Mouse (Mus musculus): Measurements from ENCODE around the gene Gng7.

The Gng7 gene

GRCm38 (mm10) chr10:80946684-80947437 lies 67.9 kb downstream of the Gng7 start:
- DNase-seq (ENCODE audit: low read depth) = no peak

GRCm38 (mm10) chr10:80944231-80944630 lies 70.5 kb downstream of the Gng7 start:
- no peak for DNase-seq (ENCODE audit: low read depth)

GRCm38 (mm10) chr10:80943701-80944100 lies 71.0 kb downstream of the Gng7 start:
- DNase-seq (ENCODE audit: low read depth) = peak; percentile 72

- DNase-seq (ENCODE audit: low read depth) = no peak
Observed at GRCm38 (mm10) chr10:80942919-80943318, 71.8 kb downstream of the Gng7 start.

GRCm38 (mm10) chr10:80940988-80941347 lies 73.8 kb downstream of the Gng7 start:
- no peak for DNase-seq (ENCODE audit: low read depth)

- peak; percentile 87 for DNase-seq (ENCODE audit: low read depth)
Observed at GRCm38 (mm10) chr10:80940320-80940987, 74.3 kb downstream of the Gng7 start.

- DNase-seq (ENCODE audit: low read depth) = peak; percentile 88
Observed at GRCm38 (mm10) chr10:80939671-80940070, 75.1 kb downstream of the Gng7 start.

GRCm38 (mm10) chr10:80938831-80939550 lies 75.8 kb downstream of the Gng7 start:
- DNase-seq (ENCODE audit: low read depth) = peak; percentile 61

- DNase-seq (ENCODE audit: low read depth) = peak; percentile 41
Observed at GRCm38 (mm10) chr10:80937646-80938045, 77.1 kb downstream of the Gng7 start.

- no peak for DNase-seq (ENCODE audit: low read depth)
Observed at GRCm38 (mm10) chr10:80936810-80937164, 78.0 kb downstream of the Gng7 start.

- DNase-seq (ENCODE audit: low read depth) = peak; percentile 94
Observed at GRCm38 (mm10) chr10:80936135-80936809, 78.5 kb downstream of the Gng7 start.

- DNase-seq (ENCODE audit: low read depth) = no peak
Observed at GRCm38 (mm10) chr10:80935698-80936097, 79.0 kb downstream of the Gng7 start.

GRCm38 (mm10) chr10:80935241-80935640 lies 79.5 kb downstream of the Gng7 start:
- peak; percentile 90 for DNase-seq (ENCODE audit: low read depth)

GRCm38 (mm10) chr10:80934136-80934985 lies 80.4 kb downstream of the Gng7 start:
- DNase-seq (ENCODE audit: low read depth) = no peak

GRCm38 (mm10) chr10:80933421-80933979 lies 81.2 kb downstream of the Gng7 start:
- DNase-seq (ENCODE audit: low read depth) = peak; percentile 74

GRCm38 (mm10) chr10:80932700-80933420 lies 81.9 kb downstream of the Gng7 start:
- peak; percentile 58 for DNase-seq (ENCODE audit: low read depth)

GRCm38 (mm10) chr10:80932206-80932605 lies 82.5 kb downstream of the Gng7 start:
- DNase-seq (ENCODE audit: low read depth) = peak; percentile 82

- peak; percentile 56 for DNase-seq (ENCODE audit: low read depth)
Observed at GRCm38 (mm10) chr10:80931695-80932094, 83.0 kb downstream of the Gng7 start.

GRCm38 (mm10) chr10:80931153-80931671 lies 83.5 kb downstream of the Gng7 start:
- peak; percentile 68 for DNase-seq (ENCODE audit: low read depth)
